Mouse (Mus musculus) adrenal gland, postnatal 10 days (tissue): Measurements from ENCODE around the gene Slc25a20. TPM values are rescaled to one million over a fixed set of nuclear protein-coding genes. Genes with fewer than 3 reads are reported as not detected.

Source experiments
- microRNA-seq: library from miRNA; unstranded; fragments of <30 nt; microRNA quantifications from one replicate; pipeline ENCODE4 v1.2.0, GENCODE M21; 2021
- total RNA-seq, 2 experiments: library from RNA; stranded (reverse); gene quantifications; 2 replicates each; pipeline ENCODE4 v1.2.3; 2021

The Slc25a20 gene
- total RNA-seq, 2 experiments from 2014 or later: 405 to 421 TPM

Small RNA genes within 50 kb of the gene (microRNA-seq; reads per million reads assigned to microRNA genes)
- gene Gm26298: not detected

Other genes starting within 250 kb of the Slc25a20 start
- not detected for gene Ccdc36, start 233.6 kb upstream of the Slc25a20 start, total RNA-seq
- not detected for gene BC048562, start 225.6 kb upstream of the Slc25a20 start, total RNA-seq
- 10 to 100 TPM; 39.3 to 43.6 TPM for gene Ccdc71, start 201.6 kb upstream of the Slc25a20 start, total RNA-seq
- gene Klhdc8b, start 200.5 kb upstream of the Slc25a20 start, total RNA-seq: 10 to 100 TPM; 25.6 to 34.8 TPM
- 100 to 1,000 TPM; 108 to 131 TPM for gene Lamb2, start 182.4 kb upstream of the Slc25a20 start, total RNA-seq
- gene Usp19, start 171.5 kb upstream of the Slc25a20 start, total RNA-seq: 100 to 1,000 TPM; 124 to 156 TPM
- 100 to 1,000 TPM; 137 to 147 TPM for gene Qars, start 154.4 kb upstream of the Slc25a20 start, total RNA-seq
- gene Qrich1, start 145.3 kb upstream of the Slc25a20 start, total RNA-seq: 100 to 1,000 TPM; 108 to 129 TPM
- gene Impdh2, start 101.8 kb upstream of the Slc25a20 start, total RNA-seq: 10 to 100 TPM; 80.6 to 83.7 TPM
- gene Ndufaf3, start 94.7 kb upstream of the Slc25a20 start, total RNA-seq: 10 to 100 TPM; 64.1 to 68.2 TPM
- gene Dalrd3, start 92.2 kb upstream of the Slc25a20 start, total RNA-seq: 10 to 100 TPM; 42.3 to 51.9 TPM
- gene Wdr6, start 83.3 kb upstream of the Slc25a20 start, total RNA-seq: 100 to 1,000 TPM in 1 of 2 experiments, 10 to 100 TPM in 1; 93.8 to 126 TPM
- gene P4htm, start 64.4 kb upstream of the Slc25a20 start, total RNA-seq: 1 to 10 TPM; 6.1 to 9.6 TPM
- gene Arih2, start 12.7 kb upstream of the Slc25a20 start, total RNA-seq: 10 to 100 TPM; 56.1 to 59.9 TPM
- gene Prkar2a, start 27.2 kb downstream of the Slc25a20 start, total RNA-seq: 10 to 100 TPM; 31.3 to 45.1 TPM
- gene Ip6k2, start 121.7 kb downstream of the Slc25a20 start, total RNA-seq: 10 to 100 TPM; 74.2 to 82.0 TPM
- 1 to 10 TPM; 6.9 to 9.5 TPM for gene Nckipsd, start 146.3 kb downstream of the Slc25a20 start, total RNA-seq
- gene Celsr3, start 164.2 kb downstream of the Slc25a20 start, total RNA-seq: 1 to 10 TPM; 3.3 to 4.9 TPM
- gene Slc26a6, start 191.2 kb downstream of the Slc25a20 start, total RNA-seq: 10 to 100 TPM in 1 of 2 experiments, 1 to 10 TPM in 1; 9.8 to 13.8 TPM